Mouse (Mus musculus): ENCODE measurements at regions not wholly inside any gene's neighbourhood (a gene's known extent, or its start where the extent isn't known, plus 50 kb on each side); places are given as distances from the start of the nearest gene placed in this dataset.

GRCm38 (mm10) chr4:69197577-69197976 lies 243.4 kb upstream of the Brinp1 start:
- Histone ChIP-seq H3K4me2 (no peak overlapping the region), H3K4me3 (ENCODE audit: low read depth, low read length) (no peak overlapping the region), H3K27ac (ENCODE audit: low read depth, low read length) (no peak overlapping the region), H3K9me3 (ENCODE audit: control insufficient read depth, low read length) (no peaks in the 10 kb centered on the region), H3K4me1 (replicated peaks; ENCODE audit: control insufficient read depth, insufficient read depth, low read length) (no peaks in the 10 kb centered on the region), H3K27me3 (replicated peaks; ENCODE audit: control insufficient read depth, insufficient read depth, low read length) (no peaks in the 10 kb centered on the region), H3K36me3 (ENCODE audit: control insufficient read depth, insufficient read depth, low read length) (no peaks in the 10 kb centered on the region), H3K9ac (ENCODE audit: low read depth, low read length) (no peak overlapping the region)
- no peak for ATAC-seq (replicated peaks; ENCODE audit: low FRiP score)
- DNase-seq (ENCODE audit: low spot score), result no peak
- 81% methylated on average over 1 of the region's 1 CpGs for WGBS

DNA sequence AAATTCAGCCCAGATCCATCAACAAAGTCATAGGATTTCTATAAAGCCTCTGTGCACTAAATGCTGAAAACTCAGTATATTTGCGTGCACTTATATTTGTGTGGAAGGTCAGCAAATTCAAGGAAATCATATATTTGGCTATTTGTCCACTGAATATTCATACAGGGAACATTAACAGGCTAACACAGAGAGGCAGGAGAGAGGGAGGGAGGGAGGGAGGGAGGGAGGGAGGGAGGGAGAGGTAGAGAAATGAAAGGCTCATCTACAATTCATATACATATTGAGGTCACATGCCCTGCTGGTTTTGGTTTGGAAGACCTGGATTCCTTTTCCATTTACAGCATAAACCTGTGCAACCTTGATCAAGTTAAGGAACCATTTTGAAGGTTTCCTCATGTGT lies 241.9 kb upstream of the Brinp1 start:
- no peaks in the 10 kb centered on the region for H3K27me3 ChIP-seq (replicated peaks; ENCODE audit: control insufficient read depth, insufficient read depth, low read length)
- H3K9ac ChIP-seq (ENCODE audit: low read depth, low read length), result no peak overlapping the region
- no peak for DNase-seq (ENCODE audit: low spot score)
- H3K4me2 ChIP-seq, result peak overlapping the region; percentile 58
- no peak overlapping the region; the same call in 1 of the 2 replicates for H3K4me3 ChIP-seq (ENCODE audit: low read depth, low read length)
- ATAC-seq (replicated peaks; ENCODE audit: low FRiP score), result no peak
- 73% methylated on average over 1 of the region's 1 CpGs for WGBS
- no peak overlapping the region for H3K27ac ChIP-seq (ENCODE audit: low read depth, low read length)
- H3K4me1 ChIP-seq (replicated peaks; ENCODE audit: control insufficient read depth, insufficient read depth, low read length), result no peaks in the 10 kb centered on the region
- H3K9me3 ChIP-seq (ENCODE audit: control insufficient read depth, low read length), result no peaks in the 10 kb centered on the region
- no peaks in the 10 kb centered on the region for H3K36me3 ChIP-seq (ENCODE audit: control insufficient read depth, insufficient read depth, low read length)

GRCm38 (mm10) chr4:69195645-69196044 lies 241.4 kb upstream of the Brinp1 start:
- Histone ChIP-seq H3K27me3 (replicated peaks; ENCODE audit: control insufficient read depth, insufficient read depth, low read length) (no peaks in the 10 kb centered on the region), H3K9me3 (ENCODE audit: control insufficient read depth, low read length) (no peaks in the 10 kb centered on the region), H3K36me3 (ENCODE audit: control insufficient read depth, insufficient read depth, low read length) (no peaks in the 10 kb centered on the region), H3K4me3 (ENCODE audit: low read depth, low read length) (peak overlapping the region; percentile 32), H3K4me2 (peak overlapping the region; percentile 58), H3K9ac (ENCODE audit: low read depth, low read length) (no peak overlapping the region), H3K27ac (ENCODE audit: low read depth, low read length) (no peak overlapping the region), H3K4me1 (replicated peaks; ENCODE audit: control insufficient read depth, insufficient read depth, low read length) (no peaks in the 10 kb centered on the region)
- 4% methylated on average over 13 of the region's 13 CpGs for WGBS
- ATAC-seq (replicated peaks; ENCODE audit: low FRiP score), result peak; percentile 41
- peak; percentile 42 for DNase-seq (ENCODE audit: low spot score)

Measured in liver, embryonic 11.5 days (tissue).